Mouse (Mus musculus) lung, embryonic 16.5 days (tissue): Measurements from ENCODE around the gene Iqcn. TPM values are rescaled to one million over a fixed set of nuclear protein-coding genes. Genes with fewer than 3 reads are reported as not detected.
A peak's percentile ranks its signal among the peaks of the same experiment; 100 is the strongest.

Experiments used
- ATAC-seq: fragments of 200-750 bp; cut with Nextera tagmentation; 2 replicates; pipeline ENCODE4 v1.8.0; 2017; ENCODE audit warnings: low read depth, mild to moderate bottlenecking, moderate library complexity
- H3K27ac ChIP-seq: fragments of 300-500 bp; sonication (generic); 2 replicates; pipeline ENCODE4 v1.5.1; 2014; ENCODE audit warnings: mild to moderate bottlenecking, control low read depth, low read length
- H3K27me3 ChIP-seq: fragments of 300-500 bp; sonication (generic); 2 replicates; pipeline ENCODE4 v1.6.1; 2014; ENCODE audit warnings: low read depth, low read length, mixed read lengths; ENCODE audit not compliant: control insufficient read depth, insufficient read depth
- H3K36me3 ChIP-seq: fragments of 300-500 bp; sonication (generic); 2 replicates; pipeline ENCODE4 v1.6.1; 2014; ENCODE audit warnings: low read length; ENCODE audit not compliant: control insufficient read depth, insufficient read depth
- H3K4me1 ChIP-seq: fragments of 300-500 bp; sonication (generic); replicated peaks from 2 replicates; pipeline ENCODE4 v1.6.1; 2014; ENCODE audit warnings: low read length, mixed read lengths; ENCODE audit not compliant: control insufficient read depth, insufficient read depth
- H3K4me2 ChIP-seq: fragments of 300-500 bp; sonication (generic); 2 replicates; pipeline ENCODE4 v1.6.1; 2014; ENCODE audit warnings: low read depth, low read length, control low read depth
- H3K4me3 ChIP-seq: fragments of 300-500 bp; sonication (generic); 2 replicates; pipeline ENCODE4 v1.5.1; 2014; ENCODE audit warnings: mild to moderate bottlenecking, low read length, control low read depth
- H3K9ac ChIP-seq: fragments of 300-500 bp; sonication (generic); 2 replicates; pipeline ENCODE4 v1.6.1; 2014; ENCODE audit warnings: low read length, control low read depth
- H3K9me3 ChIP-seq: fragments of 300-500 bp; sonication (generic); 2 replicates; pipeline ENCODE4 v1.6.1; 2016; ENCODE audit warnings: low read length; ENCODE audit not compliant: control insufficient read depth
- WGBS: fragments of 180-500 bp; shearing (Covaris S2); extraction: QIAGEN DNeasy Blood & Tissue Kit; methylation state at CpG from one replicate; pipeline ENCODE4 v1.1.7; 2014; 5-methylcytosine and 5-hydroxymethylcytosine counted together
- polyA plus RNA-seq: library from polyadenylated mRNA; unstranded; fragments of >200 nt; fragmentation: Nextera tagmentation; extraction: Ambion mirVana; gene quantifications from 2 replicates; pipeline ENCODE4 v1.2.1, GENCODE M21; 2015

Iqcn gene
- polyA plus RNA-seq: not detected in 2 replicates

DNA sequence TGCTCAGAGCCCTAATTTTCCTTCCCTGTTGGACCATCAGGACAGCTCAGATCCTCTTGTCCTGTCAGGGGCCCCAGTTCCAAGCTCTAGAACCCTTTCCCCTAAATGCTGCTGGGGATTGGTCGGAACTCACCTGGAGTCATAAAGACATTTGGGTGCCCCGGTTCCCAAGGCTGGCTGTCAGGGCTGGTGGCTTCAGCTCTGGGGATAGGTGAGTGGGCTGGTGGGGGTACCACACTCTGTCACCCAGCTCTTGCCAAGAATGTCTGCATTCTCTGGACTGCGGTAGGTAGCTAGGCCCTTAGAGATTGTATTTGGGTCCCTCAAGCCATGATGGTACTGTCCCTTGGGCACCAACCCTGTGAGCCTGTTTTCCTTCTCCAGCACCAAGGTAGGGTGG lies at the start of gene Iqcn:
TSS of gene Iqcn (plus strand) at position 171 of the 400 bp plus-strand sequence.
- WGBS: 86% methylated on average over 3 of the region's 3 CpGs
- Histone ChIP-seq H3K9me3 (no peaks in the 10 kb centered on the region), H3K4me3 (no peak within 1 kb of the TSS), H3K36me3 (peaks cover 6% of the 10 kb centered on the region; the same call in 1 of the 2 replicates), H3K4me2 (no peak within 1 kb of the TSS), H3K4me1 (peaks cover 14% of the 10 kb centered on the region), H3K27me3 (no peaks in the 10 kb centered on the region), H3K9ac (no peak within 1 kb of the TSS), H3K27ac (no peak within 1 kb of the TSS)
- ATAC-seq: no peak

DNA sequence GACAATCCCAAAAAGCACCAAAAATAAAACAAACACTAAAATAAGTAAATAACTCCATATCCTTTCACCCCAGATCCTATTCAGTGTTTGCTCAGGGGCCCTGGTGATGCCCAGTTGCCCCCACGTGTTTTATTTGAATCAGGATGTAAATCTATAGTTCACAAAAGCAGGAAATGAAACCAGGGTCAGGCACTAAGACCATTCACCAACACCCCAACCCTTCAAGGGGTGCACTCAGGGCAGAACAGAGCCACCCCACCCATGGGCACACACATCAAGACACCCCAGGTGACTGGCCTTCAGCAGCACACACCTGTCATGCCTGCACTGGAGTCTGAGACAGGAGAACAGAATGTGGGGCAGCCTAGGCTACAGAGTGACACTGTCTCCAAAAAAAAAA lies 49.1 kb upstream of the Iqcn start:
- Histone ChIP-seq H3K4me2 (no peak overlapping the region), H3K4me3 (no peak overlapping the region), H3K36me3 (peaks cover 35% of the 10 kb centered on the region), H3K27me3 (no peaks in the 10 kb centered on the region), H3K9ac (no peak overlapping the region), H3K9me3 (no peaks in the 10 kb centered on the region), H3K4me1 (peaks cover 25% of the 10 kb centered on the region), H3K27ac (no peak overlapping the region)
- ATAC-seq: no peak
- 68% methylated on average over 1 of the region's 1 CpGs for WGBS

DNA sequence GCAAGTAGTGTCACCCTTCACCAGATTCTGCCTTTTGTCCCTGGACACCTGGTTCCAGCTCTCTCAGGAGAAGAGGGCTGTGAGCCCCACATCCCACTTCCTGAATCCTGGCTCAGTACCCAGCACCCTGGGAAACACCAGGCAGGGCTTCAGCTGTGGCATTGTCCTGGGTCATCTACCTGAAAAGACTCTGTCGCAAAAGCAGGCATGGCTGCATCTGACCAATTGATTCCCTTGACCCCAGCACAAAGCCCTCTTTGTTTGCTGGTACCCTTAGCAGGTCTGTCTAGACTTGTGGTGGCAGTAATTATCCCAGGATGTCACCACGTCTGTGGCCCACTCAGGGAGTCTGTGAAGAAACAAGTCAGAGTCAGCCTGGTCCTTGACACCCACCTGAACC lies 47.8 kb upstream of the Iqcn start:
- no peak overlapping the region for H3K4me3 ChIP-seq
- peaks cover 13% of the 10 kb centered on the region for H3K4me1 ChIP-seq
- H3K9ac ChIP-seq: no peak overlapping the region
- no peaks in the 10 kb centered on the region for H3K27me3 ChIP-seq
- no peaks in the 10 kb centered on the region for H3K9me3 ChIP-seq
- H3K27ac ChIP-seq: no peak overlapping the region
- H3K4me2 ChIP-seq: no peak overlapping the region
- peaks cover 31% of the 10 kb centered on the region for H3K36me3 ChIP-seq
- ATAC-seq: no peak
- WGBS: 49% methylated on average over 2 of the region's 2 CpGs

DNA sequence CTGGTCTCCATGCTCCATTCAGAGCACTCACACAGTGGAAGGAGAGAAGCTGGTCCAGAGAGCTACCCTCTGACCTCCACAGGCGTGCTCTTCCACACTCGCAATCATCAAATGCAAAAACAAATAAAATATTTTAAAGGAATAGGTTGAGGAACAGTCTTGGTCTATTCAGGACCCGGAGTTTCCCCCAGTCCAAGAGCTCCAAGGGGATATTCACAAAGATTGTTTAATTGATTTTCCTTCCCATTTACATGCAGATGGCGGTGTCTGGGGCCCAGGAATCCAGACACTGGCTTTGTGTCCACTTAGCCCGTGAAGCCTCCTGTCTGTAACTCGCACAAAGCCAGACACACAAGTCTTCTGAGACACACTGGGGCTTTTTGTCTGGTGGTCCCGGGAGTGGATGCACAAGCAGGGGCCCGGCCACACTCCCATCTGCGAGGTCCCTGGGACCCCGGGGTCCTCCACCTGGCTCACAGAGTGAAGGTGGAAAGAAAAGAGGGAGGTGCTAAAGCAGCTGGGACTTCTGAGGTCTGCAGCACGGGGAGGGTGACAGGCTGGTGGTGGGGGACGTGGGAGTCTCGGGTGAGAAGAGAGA lies 47.0 kb upstream of the Iqcn start:
- no peak for ATAC-seq
- H3K9me3 ChIP-seq: no peaks in the 10 kb centered on the region
- H3K4me2 ChIP-seq: no peak overlapping the region
- H3K27me3 ChIP-seq: no peaks in the 10 kb centered on the region
- no peak overlapping the region for H3K4me3 ChIP-seq
- H3K4me1 ChIP-seq: peaks cover 13% of the 10 kb centered on the region
- H3K27ac ChIP-seq: no peak overlapping the region
- WGBS: 77% methylated on average over 13 of the region's 13 CpGs
- H3K9ac ChIP-seq: no peak overlapping the region
- peaks cover 29% of the 10 kb centered on the region for H3K36me3 ChIP-seq

DNA sequence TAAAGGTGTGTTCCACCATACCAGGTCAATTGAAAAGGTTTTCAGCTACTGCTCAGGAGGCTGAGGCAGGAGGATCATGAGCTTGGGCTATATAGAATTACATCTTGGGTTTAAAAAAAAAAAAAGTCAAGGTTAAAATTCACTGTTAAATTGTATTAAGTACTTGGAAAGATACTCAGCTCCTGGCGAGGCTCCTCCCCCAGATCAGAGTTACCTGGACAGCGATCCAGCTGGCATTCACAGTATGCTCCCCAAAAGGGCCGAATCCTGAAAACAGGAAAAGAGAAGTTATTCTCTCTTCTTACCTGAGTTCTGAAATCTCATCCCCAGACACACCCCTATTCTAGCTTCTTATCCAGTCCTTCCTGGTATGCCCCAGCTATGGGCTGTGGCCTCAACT lies 46.0 kb upstream of the Iqcn start:
- no peak overlapping the region for H3K9ac ChIP-seq
- no peak overlapping the region for H3K27ac ChIP-seq
- H3K27me3 ChIP-seq: no peaks in the 10 kb centered on the region
- WGBS: 91% methylated on average over 3 of the region's 3 CpGs
- no peak overlapping the region for H3K4me3 ChIP-seq
- H3K4me1 ChIP-seq: peaks cover 13% of the 10 kb centered on the region
- no peaks in the 10 kb centered on the region for H3K9me3 ChIP-seq
- ATAC-seq: no peak
- no peak overlapping the region for H3K4me2 ChIP-seq
- peaks cover 22% of the 10 kb centered on the region for H3K36me3 ChIP-seq

DNA sequence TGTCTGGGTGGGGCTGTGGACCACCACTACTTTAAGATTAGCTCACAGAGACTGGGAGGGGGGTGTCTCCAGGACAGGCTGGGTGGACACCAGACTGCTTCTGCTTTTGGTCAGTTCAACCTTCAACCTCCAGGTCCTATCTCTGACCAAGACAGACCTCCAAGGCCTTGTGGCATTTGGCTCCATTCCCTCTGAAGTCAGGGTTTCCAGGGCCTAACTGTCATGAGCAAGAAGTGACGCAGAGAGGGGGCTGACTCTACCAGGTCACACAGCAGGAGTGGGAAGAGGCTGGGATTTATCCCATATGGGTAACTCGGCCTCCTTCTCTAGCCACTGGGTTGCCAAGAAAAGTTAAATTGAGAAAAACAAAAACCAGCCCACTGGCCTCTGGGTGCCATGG lies 45.5 kb upstream of the Iqcn start:
- Histone ChIP-seq H3K9ac (no peak overlapping the region), H3K4me1 (peaks cover 13% of the 10 kb centered on the region)
- whole genome bisulfite sequencing: 85% methylated on average over 2 of the region's 2 CpGs

DNA sequence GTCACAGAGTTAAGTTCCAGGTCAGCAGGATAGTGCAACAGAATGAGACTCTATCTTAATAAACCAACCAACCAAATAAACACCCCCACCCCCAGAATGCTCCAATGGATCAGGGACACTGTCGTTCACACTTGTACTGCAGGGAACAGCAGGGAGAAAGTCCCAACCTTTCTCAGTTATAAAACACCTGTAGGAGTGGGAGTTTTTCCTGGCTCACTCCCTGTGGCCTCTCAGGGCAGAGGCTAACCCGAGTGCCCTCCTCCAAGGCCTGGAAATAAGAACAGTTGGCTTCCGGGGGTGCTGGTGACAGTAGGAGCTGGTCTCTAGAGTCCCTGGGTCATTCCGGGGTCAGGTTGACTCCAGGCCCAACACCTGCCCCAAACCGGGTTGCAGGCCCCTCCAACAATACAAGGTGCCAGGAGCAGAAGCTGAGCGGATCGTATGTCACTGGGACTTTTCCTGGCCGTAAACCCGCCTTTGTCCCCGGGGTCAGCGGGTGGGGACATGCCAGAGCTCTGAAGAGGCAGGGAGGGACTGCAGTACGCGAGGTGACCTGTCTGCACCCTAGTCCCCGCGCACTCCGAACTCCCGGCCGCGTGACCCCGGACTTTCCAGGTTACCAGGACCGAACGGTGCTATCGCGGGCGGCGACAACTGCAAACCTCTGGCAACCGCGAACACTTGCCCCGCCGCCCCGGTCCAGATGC lies 44.2 kb upstream of the Iqcn start:
- peak overlapping the region; percentile 92 for H3K9ac ChIP-seq
- under 1% methylated on average over 31 of the region's 31 CpGs for WGBS
- H3K4me3 ChIP-seq: peak overlapping the region; percentile 82
- ATAC-seq: peak; percentile 32
- H3K4me2 ChIP-seq: peak overlapping the region; percentile 89
- peaks cover 13% of the 10 kb centered on the region for H3K4me1 ChIP-seq
- peaks cover 19% of the 10 kb centered on the region for H3K36me3 ChIP-seq
- no peaks in the 10 kb centered on the region for H3K9me3 ChIP-seq
- no peaks in the 10 kb centered on the region for H3K27me3 ChIP-seq
- H3K27ac ChIP-seq: peak overlapping the region; percentile 86

More for the DNA sequence above, 45.5 kb upstream of the Iqcn start:
- no peaks in the 10 kb centered on the region for H3K27me3 ChIP-seq
- H3K4me2 ChIP-seq: no peak overlapping the region
- H3K27ac ChIP-seq: no peak overlapping the region
- H3K36me3 ChIP-seq: peaks cover 19% of the 10 kb centered on the region
- no peak for ATAC-seq
- no peaks in the 10 kb centered on the region for H3K9me3 ChIP-seq
- no peak overlapping the region for H3K4me3 ChIP-seq

DNA sequence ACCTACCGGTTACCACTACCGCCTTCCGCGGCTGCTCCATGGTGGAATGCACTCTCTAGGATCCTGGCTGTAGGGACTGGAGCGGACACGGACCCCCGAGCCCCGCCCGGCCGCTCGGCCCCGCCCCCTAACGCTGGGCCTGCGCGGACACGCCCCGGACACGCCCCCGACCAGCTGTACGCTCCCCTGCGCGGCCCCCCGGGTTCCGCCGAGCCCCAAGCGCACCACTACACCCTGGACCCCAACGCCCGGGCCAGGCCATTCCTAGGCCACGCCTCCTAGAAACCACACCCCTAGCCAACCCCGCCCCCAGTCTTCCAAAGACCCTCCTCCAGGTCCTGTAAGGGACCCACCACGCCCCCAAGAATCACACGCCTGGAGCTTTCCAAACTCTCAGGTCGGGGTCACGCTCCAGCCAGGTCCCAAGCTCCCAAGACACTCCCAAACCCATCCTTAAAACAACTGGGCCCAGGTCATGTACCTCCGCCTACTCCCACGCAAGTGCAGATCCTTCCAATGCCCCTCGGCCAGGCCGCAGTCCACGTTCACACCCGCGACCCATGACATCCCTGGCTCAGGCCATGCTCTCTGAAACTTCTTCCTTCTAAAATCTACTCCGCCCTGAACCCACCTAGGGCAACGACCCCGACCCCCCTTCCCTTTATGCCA lies 43.5 kb upstream of the Iqcn start:
- H3K9ac ChIP-seq: peak overlapping the region; percentile 92
- no peaks in the 10 kb centered on the region for H3K27me3 ChIP-seq
- no peaks in the 10 kb centered on the region for H3K9me3 ChIP-seq
- ATAC-seq: peak; percentile 97
- H3K36me3 ChIP-seq: peaks cover 15% of the 10 kb centered on the region
- peaks cover 13% of the 10 kb centered on the region for H3K4me1 ChIP-seq
- H3K4me2 ChIP-seq: peak overlapping the region; percentile 89
- peak overlapping the region; percentile 82 for H3K4me3 ChIP-seq
- WGBS: under 1% methylated on average over 44 of the region's 44 CpGs
- peak overlapping the region; percentile 86 for H3K27ac ChIP-seq

DNA sequence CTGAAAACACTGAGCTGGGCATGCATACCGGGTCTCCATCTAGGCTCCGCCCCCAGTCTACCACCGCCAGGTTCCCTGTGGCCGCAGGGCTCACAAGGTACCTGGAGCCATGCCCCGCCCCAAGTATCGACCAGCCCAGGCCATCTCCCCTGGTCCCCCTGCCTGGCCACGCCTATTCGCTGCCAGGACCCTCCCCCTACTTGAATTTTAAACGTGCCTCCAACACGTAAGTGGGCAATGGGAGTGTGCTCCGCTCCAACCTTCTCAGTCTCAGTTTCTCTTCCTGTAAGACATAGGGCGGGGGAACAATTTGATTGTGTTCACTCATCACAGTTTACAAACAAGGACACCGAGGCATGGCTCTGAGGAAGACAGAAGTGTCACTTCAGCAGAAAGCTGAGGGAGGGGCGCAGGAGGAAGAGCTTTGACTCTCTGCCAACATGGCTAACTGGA lies 43.0 kb upstream of the Iqcn start, which contains the start of gene Pgpep1:
TSS of gene Pgpep1 (minus strand) at position 116 of the 453 bp plus-strand sequence.
- Histone ChIP-seq H3K4me1 (peaks cover 13% of the 10 kb centered on the region), H3K9ac (peak within 1 kb of the TSS; percentile 92), H3K9me3 (no peaks in the 10 kb centered on the region), H3K36me3 (peaks cover 12% of the 10 kb centered on the region), H3K4me3 (peak within 1 kb of the TSS; percentile 82), H3K27me3 (no peaks in the 10 kb centered on the region), H3K27ac (peak within 1 kb of the TSS; percentile 86), H3K4me2 (peak within 1 kb of the TSS; percentile 89)
- WGBS: 4% methylated on average over 14 of the region's 14 CpGs
- peak; percentile 75 for ATAC-seq
